Mouse (Mus musculus) thymus, postnatal 10 days (tissue): ENCODE results near the gene Vwa7.
"Not testable (repeated sequence)": the region's sequence is repeated elsewhere in the genome, so short reads cannot be mapped to it uniquely, and the experiment has no call there.

Source experiments
- DNase-seq, 2 experiments: peaks; one replicate each; pipeline ENCODE4 v3.0.0; 2021; ENCODE audit warnings: low spot score in 2 of 2

Vwa7 gene

DNA sequence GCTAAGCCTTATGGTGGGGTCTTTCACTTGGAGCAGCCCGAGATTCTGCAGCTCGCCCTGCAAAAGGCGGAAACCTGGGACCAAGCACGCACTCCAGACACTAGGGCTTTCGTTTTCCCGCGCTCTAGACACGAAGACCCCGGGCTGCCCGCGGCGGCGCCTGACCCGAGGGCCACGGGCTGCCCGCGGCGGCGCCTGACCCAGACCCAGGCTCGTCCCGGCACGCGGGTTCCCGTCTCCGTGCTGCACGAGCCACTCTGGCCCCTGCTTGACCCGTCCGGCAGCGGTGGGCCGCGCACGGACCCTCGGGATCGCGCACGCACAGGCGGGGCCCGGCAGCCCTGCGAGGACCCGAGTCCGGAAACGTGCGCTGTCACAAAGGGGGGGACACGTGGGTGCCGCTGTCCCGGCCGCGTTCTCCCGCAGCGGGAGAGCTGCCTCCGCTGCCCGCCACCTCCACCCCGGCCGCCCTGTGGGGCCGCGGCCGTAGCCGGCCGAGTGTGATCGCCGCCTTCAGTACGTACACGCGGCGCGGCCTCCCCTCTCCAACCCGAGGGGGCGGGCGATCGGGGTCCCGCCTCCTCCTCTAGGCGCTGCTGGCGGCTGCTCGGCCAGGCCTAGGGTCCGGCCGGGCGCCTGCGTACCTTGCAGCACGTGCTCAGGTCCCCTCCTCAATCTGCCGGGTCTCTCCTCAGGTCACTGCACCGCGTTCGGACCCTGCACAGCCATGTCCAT is 15.5 kb upstream of the Vwa7 start, which contains the start of gene Vars:
Gene Vars, plus strand, starts transcription at position 271 of the 735 bp plus-strand sequence.
- peak; percentile 69 to 78 for DNase-seq

GRCm38 (mm10) chr17:35001452-35002152 is 14.8 kb upstream of the Vwa7 start:
- DNase-seq, result no peak

DNA sequence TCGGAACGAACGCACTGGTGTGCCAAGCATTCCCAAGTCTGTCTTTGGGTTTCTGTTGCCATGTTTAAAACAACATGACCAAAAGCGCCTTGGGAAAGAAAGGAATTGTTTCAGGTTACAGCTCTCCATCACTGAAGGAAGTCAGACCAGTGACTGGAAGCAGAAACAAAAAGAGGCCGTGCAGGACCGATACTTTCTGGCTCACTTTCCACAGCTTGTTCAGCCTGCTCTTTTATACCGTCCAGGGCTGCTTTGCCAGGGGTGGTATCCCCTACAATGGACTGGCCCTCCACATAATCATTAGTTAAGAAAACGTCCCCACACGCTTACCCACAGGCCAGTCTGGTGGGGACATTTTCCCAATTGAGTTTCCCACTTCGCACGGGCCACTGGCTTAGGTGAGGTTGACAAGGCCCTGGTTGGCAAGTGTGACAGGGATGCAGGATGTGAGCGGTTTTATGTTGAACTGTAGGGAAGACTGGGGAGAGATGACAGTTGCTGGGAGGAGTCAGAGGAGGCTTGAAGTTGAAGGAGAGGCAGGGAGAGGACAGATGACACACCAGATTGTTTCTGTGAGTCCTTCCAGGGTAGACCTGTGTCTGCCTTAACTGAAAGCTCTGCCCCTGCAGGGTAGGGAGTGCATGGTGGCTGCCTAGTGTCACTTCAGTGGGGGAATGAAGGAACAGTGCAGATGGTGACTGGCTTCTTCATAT is 14.1 kb upstream of the Vwa7 start:
- no peak for DNase-seq

DNA sequence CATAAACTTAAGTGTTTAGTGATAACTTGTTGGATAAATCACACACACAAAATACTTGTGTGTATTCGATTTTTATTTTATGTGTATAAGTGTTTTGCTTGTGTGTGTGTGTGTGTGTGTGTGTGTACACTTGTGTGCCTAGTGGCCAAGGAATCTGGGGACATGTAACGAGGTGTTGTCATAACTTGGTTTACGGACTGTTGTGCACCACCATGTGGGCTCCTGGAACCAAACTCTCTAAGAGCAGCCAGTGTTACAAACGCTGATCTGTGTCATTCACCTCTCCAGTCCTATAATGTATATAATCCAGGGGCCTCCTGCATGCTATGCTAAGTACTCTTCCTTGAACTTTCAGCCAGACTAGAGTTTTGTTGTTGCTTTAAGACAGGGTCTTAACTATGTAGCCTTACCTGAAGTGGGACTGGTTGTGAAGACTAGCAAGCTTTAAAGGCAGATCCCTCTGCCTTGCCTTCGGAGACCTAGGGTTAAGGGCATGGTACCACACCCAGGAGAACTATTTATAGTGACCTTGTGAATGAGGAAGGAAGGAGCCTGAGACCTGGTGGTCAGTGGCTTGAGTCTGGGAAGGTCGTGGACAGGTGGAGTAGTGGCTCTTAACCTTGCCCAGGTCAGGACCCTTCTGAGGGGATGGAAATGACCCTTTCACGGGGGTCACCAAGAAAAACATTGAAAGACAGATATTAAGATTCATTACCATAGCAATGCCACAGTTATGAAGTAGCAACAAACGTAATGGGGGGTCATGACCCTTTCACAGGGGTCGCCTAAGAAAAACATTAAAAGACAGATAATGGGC is 13.1 kb upstream of the Vwa7 start:
- DNase-seq, result no peak

DNA sequence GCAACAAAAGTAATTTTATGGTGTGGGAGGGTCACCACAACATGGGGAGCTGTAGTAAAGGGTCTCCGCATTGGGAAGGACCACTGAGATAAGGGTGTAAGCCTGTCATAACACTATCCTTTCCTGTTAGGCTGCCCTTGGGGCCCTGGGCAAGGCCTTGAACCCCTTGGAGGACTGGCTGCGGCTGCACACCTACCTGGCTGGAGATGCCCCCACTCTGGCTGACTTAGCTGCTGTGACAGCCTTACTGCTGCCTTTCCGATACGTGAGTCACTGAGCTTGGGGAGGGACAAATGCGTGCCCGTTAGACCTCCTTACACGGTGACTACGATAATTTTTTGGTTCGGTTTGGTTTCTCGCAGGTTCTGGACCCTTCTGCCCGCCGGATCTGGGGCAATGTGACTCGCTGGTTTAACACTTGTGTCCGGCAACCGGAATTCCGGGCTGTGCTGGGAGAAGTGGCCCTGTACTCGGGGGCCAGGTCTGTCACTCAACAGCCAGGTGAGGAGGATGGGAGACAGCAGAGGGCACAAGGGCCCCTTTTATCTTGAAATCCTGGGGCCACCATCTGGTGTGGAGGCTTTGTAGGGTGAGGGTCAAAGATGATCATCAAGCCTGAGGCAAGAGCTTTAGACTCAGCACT is 12.2 kb upstream of the Vwa7 start:
- no peak for DNase-seq

GRCm38 (mm10) chr17:35005158-35005557 is 11.2 kb upstream of the Vwa7 start:
- no peak for DNase-seq

DNA sequence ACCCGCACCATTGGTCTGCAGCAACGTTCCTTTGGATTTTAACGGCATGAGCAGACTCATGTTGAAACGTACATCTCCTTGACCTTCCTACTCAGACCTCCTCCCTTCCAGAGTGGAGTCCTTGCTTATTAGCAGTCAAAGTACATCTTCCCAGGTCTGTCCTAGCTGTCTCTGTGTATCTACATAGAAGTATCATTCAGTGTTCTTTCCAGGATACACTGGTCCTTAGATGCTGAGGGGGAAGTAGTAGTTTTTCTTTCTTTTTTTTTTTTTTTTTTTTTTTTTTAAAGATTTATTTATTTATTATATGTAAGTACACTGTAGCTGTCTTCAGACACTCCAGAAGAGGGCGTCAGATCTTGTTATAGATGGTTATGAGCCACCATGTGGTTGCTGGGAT is 10.5 kb upstream of the Vwa7 start:
- DNase-seq, result not testable (repeated sequence)

- DNase-seq, result no peak
These were observed 8.9 kb upstream of the Vwa7 start for GRCm38 (mm10) chr17:35007387-35007991.

DNA sequence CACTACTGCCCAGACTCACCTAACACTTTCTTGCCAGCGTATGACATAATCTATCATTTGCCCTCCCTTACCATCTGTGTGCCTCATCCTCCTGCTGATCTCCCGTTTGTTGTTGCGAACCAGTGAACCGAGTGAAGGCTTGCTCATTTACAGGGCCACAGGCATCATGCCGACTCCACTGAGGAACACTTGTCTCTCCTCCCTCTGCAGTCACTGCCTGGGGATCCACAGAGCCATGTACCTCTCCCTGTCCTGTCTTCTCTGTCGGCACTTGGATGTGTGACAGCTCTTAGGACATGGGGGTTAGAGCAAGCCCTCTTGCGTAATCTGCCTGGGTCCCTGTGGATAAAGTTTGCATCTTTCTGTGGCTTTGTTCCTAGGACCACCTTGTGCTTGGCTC is 6.8 kb upstream of the Vwa7 start:
- no peak for DNase-seq

DNA sequence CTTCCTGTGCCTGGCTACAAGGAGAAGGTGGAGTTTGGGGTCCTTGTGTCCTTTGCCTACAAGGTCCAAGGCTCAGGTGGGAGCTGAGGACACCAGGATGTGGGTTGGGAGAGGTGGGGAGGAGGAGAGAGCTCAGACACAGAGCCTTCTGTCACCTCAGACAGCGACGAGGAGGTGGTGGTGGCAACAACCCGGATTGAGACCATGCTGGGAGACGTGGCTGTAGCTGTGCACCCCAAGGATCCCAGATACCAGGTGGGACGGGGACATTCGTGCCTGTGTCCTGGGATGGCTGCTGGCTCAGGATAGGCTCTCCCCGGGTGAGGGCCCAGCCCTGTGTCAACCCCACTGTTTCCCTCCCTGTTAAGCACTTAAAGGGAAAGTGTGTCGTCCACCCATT is 4.9 kb upstream of the Vwa7 start:
- no peak for DNase-seq

- no peak for DNase-seq
These were observed 3.9 kb upstream of the Vwa7 start for GRCm38 (mm10) chr17:35012430-35012829.

DNA sequence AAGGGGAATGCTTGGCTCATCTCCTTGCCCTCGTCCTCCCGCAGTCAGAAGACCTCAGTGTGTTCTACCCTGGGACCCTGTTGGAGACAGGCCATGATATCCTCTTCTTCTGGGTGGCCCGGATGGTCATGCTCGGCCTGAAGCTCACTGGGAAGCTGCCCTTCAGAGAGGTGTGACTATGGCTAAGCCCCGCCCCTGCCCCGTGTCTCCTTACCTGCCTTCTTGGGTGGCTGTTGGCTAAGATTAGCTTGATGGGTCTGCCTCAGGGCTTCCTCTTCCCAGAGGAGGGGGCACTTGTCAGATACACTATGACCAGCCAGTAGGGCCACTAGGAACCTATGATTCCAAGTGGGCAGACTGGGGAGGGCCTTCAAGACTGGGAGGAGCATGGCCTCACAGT is 3.2 kb upstream of the Vwa7 start:
- no peak for DNase-seq

DNA sequence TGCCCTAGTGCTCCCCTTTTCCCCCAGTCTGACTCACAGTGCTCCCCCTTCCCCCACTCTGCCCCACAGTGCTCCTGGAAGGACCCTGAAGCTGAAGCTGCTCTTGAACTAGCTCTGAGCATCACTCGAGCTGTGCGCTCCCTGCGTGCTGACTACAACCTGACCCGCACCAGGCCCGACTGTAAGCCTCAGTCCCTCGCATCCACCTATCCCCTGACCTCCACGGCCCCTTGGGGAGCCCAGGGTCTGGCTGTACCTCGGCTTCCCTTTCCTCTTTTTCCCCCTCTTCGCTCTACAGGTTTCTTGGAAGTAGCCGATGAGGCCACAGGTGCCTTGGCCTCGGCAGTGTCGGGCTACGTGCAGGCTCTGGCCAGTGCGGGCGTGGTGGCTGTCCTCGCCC is 1.1 kb upstream of the Vwa7 start:
- DNase-seq, result no peak

DNA sequence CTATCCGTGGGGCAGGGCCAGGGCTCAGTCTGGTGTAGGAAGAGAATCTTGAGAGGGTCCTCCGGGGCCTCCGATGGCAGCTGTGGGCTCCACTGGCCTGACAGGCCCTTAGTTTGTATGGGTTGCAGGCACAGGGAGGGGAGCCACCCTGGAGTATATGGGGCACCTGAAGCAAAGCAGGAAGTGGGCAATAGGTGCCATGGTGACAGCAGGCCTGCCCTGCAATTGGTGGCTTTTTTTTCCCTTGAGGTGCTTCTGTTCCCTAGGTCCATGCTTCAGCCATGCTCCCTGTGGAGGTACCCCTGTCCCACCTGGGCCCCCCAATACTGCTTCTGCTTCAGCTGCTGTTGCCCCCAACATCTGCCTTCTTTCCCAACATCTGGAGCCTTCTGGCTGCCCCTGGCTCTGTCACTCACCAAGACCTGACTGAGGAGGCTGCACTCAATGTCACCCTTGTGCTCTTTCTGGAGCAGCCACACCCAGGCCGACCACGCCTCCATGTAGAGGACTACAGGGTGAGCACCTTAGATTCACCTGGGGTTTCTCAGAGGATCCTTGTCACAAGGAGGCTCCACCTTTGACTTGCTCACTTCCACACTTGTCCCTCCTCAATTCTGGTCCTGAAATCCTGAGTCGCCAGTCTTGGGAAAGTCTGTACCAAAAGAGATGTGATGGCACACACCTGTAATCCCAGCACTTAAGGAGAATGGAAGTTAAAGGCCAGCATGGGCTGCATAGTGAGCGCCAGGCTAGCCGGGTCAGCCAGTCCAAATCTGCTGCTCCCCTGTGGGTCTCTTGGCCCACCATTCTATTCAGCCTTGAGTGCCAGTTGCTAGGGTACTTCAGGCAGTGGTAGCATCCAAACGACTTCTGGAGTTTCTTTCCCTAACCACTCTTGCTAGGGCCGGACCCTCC is 669 bp downstream of the Vwa7 start:
- no peak for DNase-seq

GRCm38 (mm10) chr17:35017706-35018030 is 1.3 kb downstream of the Vwa7 start:
- no peak for DNase-seq

DNA sequence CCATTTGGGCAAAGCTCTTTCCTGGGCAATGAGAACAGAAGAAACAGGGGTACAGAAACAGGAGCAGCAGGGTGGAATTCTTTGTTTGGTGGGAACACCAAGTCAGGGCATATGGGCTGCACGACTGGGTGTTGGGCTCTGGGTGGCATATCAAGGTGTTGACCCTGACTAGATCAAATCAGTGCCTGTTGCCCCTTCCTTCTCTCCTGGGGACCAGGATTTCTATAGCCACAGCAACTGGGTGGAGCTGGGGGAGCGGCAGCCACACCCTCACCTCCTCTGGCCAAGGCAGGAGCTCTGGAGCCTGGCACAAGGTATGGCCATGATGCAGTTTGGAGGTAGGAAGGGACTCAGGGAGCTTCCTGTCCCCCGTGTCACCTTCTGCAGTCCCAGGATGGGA is 1.8 kb downstream of the Vwa7 start:
- DNase-seq, result no peak

GRCm38 (mm10) chr17:35019894-35020293 is 3.5 kb downstream of the Vwa7 start:
- no peak for DNase-seq

GRCm38 (mm10) chr17:35020551-35020950 is 4.2 kb downstream of the Vwa7 start:
- DNase-seq, result no peak

GRCm38 (mm10) chr17:35021163-35021808 is 4.9 kb downstream of the Vwa7 start:
- DNase-seq, result peak; percentile 81 to 96
